Mouse (Mus musculus): ENCODE measurements around the gene Gtf3c5.

DNA sequence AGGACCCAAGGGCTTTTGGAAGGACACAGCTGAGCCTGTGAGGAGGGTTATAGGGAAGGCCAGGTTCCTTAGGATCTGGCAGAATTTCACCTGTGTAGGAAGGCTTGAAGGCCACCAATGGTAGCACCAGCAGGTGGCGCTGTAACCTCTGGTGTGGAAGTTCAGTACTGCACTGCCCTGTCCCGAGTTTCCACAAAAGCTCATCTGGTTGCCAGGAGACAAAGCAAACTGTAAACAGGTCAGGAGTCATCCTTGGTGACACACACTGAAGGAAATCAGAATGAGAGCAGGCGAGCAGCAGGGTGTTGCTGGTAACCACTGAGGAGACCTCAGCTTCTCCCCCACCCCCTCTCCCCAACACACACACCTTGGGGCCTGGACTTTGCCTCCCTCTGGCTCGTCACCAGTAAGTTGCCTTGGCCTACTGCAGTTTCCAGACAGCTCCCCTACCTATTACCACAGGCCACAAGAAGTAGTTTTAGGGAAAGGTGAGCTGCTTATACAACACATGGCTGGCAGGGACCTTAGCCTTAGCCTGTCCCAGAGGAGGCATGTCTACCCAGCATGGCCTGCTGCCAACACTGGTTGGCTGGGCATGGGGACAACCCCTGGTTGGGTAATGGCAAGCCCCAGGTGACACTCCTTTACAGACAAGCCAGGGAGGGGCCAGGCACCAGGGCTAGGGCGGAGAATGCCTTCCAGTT is 66.2 kb downstream of the Gtf3c5 start:
- TF ChIP-seq CTCF (IDR thresholded peaks at IDR 0.05; ENCODE audit: borderline replicate concordance, extremely low read depth, insufficient read depth, insufficient read length) (peak; percentile 67; the same call in 1 of the 2 replicates), POLR2A (IDR thresholded peaks at IDR 0.05; ENCODE audit: borderline replicate concordance, extremely low read depth, insufficient read depth, insufficient read length, poor library complexity, severe bottlenecking) (no peak)
